Mouse (Mus musculus): ENCODE results near the gene Col4a5. TPM values are rescaled to one million over a fixed set of nuclear protein-coding genes. Genes with fewer than 3 reads are reported as not detected.

Gene Col4a5
- polyA plus RNA-seq, 1 experiment: 1.3 TPM

DNA sequence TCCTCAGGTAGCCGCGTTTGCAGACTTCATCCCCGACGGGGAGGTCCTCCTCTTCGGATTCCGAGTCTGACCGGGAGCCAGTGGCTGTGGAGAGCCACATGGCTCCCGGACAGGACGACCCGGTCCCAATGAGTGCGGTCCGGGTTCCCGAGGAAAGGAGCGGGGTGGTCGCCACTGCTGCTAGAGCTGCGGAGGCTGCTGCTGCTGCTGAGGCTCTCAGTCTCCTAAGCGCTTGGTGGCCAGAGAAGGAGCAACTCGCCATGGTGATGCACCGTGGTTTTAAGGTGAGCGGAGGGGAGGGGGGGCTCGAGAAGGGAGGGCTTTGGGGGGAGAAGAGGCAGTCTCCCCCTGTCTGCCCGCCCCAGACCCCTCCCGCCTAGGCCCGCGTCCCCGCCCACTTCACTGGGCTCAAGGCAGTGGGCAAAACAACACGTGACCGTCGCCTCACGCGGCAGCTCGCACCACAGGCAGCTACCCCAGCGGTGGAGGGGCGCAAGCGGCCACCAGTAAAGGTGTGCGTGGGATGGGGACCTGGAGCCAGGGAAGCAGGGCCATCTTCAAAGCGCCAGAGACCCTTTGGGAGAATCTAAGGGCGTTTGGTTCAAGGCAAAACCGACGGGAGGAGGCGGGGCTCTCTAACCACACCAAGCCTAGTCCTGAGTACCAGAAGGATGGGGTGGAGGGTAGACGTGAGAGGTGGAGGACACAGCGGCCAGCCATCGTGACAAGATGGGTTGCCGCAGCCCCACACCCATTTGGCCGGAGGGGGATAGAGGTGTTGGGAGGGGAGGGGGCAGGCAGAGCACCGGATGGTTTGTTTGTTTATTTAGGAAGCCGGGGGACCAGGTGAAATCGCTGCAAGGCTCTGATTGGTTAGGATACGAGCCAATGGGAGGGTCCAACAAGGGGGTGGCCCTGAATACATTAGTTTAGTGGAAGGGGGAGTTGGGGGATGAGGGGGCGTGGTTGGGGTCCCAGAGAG is 250.0 kb downstream of the Col4a5 start, which contains the start of gene Irs4:
Gene Irs4, minus strand, starts transcription at position 327 of the 982 bp plus-strand sequence.
- H3K4me1 ChIP-seq (ENCODE audit: control insufficient read depth, insufficient read depth, insufficient read length, low read length): no peaks in the 10 kb centered on the region
- H3K27ac ChIP-seq (ENCODE audit: insufficient read depth, low read depth, low read length): no peak within 1 kb of the TSS
- TF ChIP-seq POLR2A (IDR thresholded peaks at IDR 0.05; ENCODE audit: low read depth, low read length) (no peak), CTCF (IDR thresholded peaks at IDR 0.05; ENCODE audit: extremely low read depth, insufficient read length, insufficient replicate concordance, low read depth, low read length) (no peak)
- 0 out of 2 replicates have a peak within 1 kb of the TSS, but pooled peaks have one; percentile 10 for H3K4me3 ChIP-seq (ENCODE audit: low read depth, low read length)
- WGBS: 21% methylated on average over 49 of the region's 51 CpGs
- no peaks in the 10 kb centered on the region for H3K36me3 ChIP-seq (ENCODE audit: control insufficient read depth, insufficient read depth, low read length)
- peaks cover 10% of the 10 kb centered on the region for H3K27me3 ChIP-seq (ENCODE audit: control insufficient read depth, insufficient read depth, low read length)

DNA sequence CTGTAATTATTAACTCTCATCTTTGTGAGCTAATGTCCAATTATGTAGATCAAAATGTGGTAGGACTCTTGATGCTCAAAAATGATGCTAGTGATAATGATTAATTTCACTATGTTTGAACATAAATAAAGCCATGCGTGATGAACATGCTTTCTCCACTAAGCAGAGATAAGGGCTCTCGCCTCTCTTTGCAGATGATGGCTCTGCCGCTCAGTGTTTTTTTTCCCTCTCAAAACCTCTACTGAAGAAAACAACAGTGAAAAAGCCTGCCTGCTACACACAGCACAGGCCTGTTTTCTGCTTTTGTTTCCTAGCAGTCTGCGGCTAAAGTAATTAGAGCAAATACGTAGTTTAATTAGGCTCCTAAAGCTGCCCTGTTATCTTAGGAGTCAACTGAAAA is 254.4 kb downstream of the Col4a5 start:
- 49% methylated on average over 5 of the region's 5 CpGs for WGBS
- Histone ChIP-seq H3K4me3 (ENCODE audit: low read depth, low read length) (no peak overlapping the region), H3K27me3 (ENCODE audit: control insufficient read depth, insufficient read depth, low read length) (peaks cover 7% of the 10 kb centered on the region), H3K4me1 (ENCODE audit: control insufficient read depth, insufficient read depth, insufficient read length, low read length) (no peaks in the 10 kb centered on the region), H3K36me3 (ENCODE audit: control insufficient read depth, insufficient read depth, low read length) (no peaks in the 10 kb centered on the region), H3K27ac (ENCODE audit: insufficient read depth, low read depth, low read length) (no peak overlapping the region)
- TF ChIP-seq POLR2A (IDR thresholded peaks at IDR 0.05; ENCODE audit: low read depth, low read length) (no peak), CTCF (IDR thresholded peaks at IDR 0.05; ENCODE audit: extremely low read depth, insufficient read length, insufficient replicate concordance, low read depth, low read length) (no peak)

Other genes starting within 250 kb of the Col4a5 start
- 0.44 and 0.66 TPM in 2 replicates for gene Col4a6, start 1.3 kb upstream of the Col4a5 start, polyA plus RNA-seq (2012; rRNA removed)
- gene Irs4, start 249.9 kb downstream of the Col4a5 start, polyA plus RNA-seq (2012; rRNA removed): not detected in 2 replicates